Mouse (Mus musculus) erythroblast, embryonic 14.5 days (primary cell): ENCODE measurements around the gene Nrp2. TPM values are rescaled to one million over a fixed set of nuclear protein-coding genes. Genes with fewer than 3 reads are reported as not detected.

ENCODE experiments used
- H3K27me3 ChIP-seq: 2 replicates; pipeline ENCODE4 v1.6.1; 2012; ENCODE audit warnings: inconsistent platforms; ENCODE audit not compliant: control insufficient read depth
- H3K36me3 ChIP-seq: 2 replicates; pipeline ENCODE4 v1.6.1; 2012; ENCODE audit warnings: mild to moderate bottlenecking, inconsistent platforms; ENCODE audit not compliant: control insufficient read depth
- H3K4me1 ChIP-seq: 2 replicates; pipeline ENCODE4 v1.6.1; 2012; ENCODE audit warnings: inconsistent platforms; ENCODE audit not compliant: control insufficient read depth
- H3K4me3 ChIP-seq: replicated peaks from 2 replicates; pipeline ENCODE3; 2012; ENCODE audit warnings: moderate library complexity, mild to moderate bottlenecking, inconsistent platforms
- H3K9me3 ChIP-seq: 2 replicates; pipeline ENCODE4 v1.6.1; 2012; ENCODE audit warnings: low read length, inconsistent platforms, mixed read lengths; ENCODE audit not compliant: control insufficient read depth
- GATA1 ChIP-seq: IDR thresholded peaks from 2 replicates; pipeline ENCODE4 v1.6.1; 2012; ENCODE audit warnings: low read length, inconsistent platforms, mixed read lengths
- TAL1 ChIP-seq: IDR thresholded peaks from 3 replicates; pipeline ENCODE4 v1.6.1; 2012; ENCODE audit warnings: low read length, inconsistent platforms, mixed read lengths
- polyA plus RNA-seq: library from polyadenylated mRNA; stranded (reverse); fragments of >175 nt; gene quantifications from 2 replicates; pipeline ENCODE4 v1.2.3, GENCODE M21; 2012

Gene Nrp2
- polyA plus RNA-seq, 1 experiment = 0.01 TPM

DNA sequence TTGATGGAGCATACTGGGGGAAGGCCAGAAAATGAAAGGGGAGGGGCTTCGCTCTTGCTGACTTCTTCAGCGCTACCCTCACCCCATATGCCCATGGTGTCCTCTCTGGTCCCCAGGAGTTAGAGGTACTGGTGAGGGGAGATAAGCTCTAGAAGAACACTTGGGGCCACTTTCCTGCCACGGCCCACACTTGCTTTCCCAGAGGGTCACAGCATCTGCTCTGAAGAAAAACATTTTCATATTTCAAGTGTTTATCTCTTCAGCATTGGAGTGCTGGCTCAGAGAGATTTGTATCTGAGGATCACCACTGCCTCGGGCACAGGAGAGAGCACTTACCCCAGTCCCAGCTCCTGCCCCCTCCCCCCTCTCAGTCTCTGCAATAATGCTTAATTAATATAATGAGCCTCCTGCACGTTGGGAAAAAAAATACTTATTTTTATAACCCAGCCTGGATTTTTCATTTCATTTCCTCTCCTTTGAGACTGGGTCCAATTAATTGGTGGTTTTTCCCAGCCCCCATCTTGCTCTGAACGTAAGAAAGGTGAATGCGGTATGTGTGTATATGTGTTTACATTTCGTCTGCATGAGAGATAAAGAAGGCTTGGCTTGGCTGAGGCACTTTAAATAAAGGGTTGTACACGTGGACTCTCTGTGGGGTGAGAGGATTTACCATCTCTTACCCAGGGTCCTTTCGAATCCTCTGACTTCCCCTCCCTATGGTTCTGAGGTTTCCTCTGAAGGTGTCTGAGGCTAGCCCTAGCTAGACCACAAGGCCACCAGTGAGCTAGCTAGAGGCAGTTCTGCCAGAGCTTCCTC is 70.2 kb downstream of the Nrp2 start:
- no peak overlapping the region for H3K4me3 ChIP-seq
- no peaks in the 10 kb centered on the region for H3K9me3 ChIP-seq
- no peaks in the 10 kb centered on the region for H3K36me3 ChIP-seq
- no peaks in the 10 kb centered on the region for H3K27me3 ChIP-seq
- no peak for TF ChIP-seq GATA1
- TF ChIP-seq TAL1 = no peak
- peaks cover 18% of the 10 kb centered on the region for H3K4me1 ChIP-seq

DNA sequence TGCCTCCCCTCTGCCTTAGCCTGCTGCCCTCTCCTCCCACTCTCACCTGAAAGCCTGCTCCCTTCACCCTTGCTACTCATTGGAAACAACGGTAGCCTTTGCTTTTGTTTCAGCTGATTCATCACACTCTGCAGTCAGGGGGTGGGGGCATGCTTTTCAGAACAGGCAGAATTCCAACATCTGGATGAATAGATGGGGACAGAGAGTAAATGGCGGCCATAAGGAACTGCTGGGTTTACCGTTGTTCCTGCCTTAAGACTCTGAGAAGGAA is 70.8 kb downstream of the Nrp2 start:
- TF ChIP-seq TAL1 (no peak), GATA1 (no peak)
- Histone ChIP-seq H3K4me1 (peaks cover 18% of the 10 kb centered on the region), H3K27me3 (no peaks in the 10 kb centered on the region), H3K4me3 (no peak overlapping the region), H3K9me3 (no peaks in the 10 kb centered on the region), H3K36me3 (no peaks in the 10 kb centered on the region)

DNA sequence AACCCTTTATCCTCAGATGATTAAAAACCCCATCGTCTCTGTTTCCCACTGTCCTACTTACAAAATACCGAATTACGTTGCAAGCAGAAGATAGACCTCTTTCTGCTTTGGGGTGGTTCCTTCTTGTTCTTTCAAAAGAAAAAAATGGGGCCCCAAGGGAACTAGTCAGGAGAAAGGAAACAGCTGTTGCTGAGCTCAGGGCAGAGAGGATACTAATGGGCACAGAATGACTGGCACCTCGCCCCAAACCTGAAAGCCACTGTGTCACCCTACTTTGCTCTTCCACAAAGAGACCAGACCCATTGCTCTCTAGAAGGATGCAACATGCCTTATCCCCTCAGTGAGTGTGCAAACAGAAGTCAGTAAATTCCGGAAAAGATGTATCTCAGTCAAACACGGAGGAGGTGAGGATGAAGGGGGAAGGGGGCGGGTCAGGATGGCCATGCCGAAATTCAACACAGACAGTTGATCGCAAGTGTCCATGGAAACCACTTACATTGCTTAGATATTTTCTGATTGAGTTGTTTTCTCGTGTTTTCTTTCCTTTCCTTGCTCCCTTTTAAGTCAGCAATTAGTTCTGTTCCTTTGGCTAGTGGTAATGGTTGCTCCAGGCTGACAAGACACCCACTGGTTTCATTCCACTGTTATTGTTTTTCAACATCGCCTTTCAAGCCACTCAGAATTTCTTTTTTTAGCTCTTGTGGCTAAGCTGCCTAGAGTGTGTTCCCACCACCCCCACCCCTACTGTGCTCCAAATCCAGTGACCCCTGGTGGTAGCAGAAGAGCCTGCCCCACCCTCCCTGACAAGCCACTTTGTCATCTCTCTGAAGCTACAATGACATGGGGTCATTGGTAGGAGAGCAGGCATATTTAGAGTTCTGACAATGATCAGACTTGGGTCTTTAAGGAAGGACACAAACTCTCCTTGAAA is 71.5 kb downstream of the Nrp2 start:
- Histone ChIP-seq H3K4me1 (peaks cover 18% of the 10 kb centered on the region), H3K9me3 (no peaks in the 10 kb centered on the region), H3K27me3 (no peaks in the 10 kb centered on the region), H3K4me3 (no peak overlapping the region), H3K36me3 (no peaks in the 10 kb centered on the region)
- TF ChIP-seq TAL1 = no peak
- TF ChIP-seq GATA1 = no peak

DNA sequence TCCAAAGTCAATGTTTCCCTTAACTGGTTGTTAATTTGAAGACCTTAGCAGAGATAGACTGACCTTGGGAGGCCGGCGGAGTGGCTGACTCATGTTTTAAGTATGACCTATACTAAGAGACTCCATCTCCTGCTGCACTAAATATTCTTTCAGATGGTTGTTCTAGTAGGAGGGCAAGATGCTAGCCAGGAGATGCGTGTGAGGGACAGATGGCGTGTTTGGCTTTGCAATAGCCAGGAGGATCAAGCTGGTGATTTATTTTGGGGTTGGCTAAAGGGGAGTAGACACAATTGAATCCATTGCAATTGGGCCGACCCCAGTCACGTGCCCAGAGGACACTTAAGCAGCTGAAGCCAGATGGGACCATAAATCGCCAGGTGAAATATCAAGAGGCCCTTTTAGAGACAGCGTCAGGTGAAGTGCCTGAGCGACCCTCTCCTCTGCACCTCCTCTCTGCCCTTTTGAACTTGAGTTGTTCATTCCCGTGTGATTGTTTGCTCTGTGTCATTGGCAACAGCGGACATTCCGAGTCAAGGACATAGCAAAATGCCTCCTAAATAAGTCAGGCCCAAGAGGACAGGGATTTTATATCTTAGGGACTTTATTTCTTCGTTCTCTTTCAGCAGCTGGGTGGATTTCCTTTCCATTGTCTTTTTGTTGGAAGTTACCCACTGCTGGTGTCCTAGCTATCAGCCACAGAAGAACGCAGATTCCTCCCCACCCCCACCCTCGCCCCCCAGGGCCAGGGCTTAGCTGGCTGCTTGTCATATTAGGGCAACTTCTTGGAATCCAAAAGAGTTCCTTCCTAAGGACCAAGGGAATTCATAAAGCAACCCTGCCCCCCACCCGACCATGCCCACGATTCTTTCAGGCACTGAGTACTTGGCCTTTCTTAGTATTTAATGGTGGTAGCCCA is 74.5 kb downstream of the Nrp2 start:
- H3K36me3 ChIP-seq = no peaks in the 10 kb centered on the region
- no peaks in the 10 kb centered on the region for H3K27me3 ChIP-seq
- no peak for TF ChIP-seq GATA1
- H3K4me3 ChIP-seq = no peak overlapping the region
- no peaks in the 10 kb centered on the region for H3K9me3 ChIP-seq
- H3K4me1 ChIP-seq = peaks cover 14% of the 10 kb centered on the region

DNA sequence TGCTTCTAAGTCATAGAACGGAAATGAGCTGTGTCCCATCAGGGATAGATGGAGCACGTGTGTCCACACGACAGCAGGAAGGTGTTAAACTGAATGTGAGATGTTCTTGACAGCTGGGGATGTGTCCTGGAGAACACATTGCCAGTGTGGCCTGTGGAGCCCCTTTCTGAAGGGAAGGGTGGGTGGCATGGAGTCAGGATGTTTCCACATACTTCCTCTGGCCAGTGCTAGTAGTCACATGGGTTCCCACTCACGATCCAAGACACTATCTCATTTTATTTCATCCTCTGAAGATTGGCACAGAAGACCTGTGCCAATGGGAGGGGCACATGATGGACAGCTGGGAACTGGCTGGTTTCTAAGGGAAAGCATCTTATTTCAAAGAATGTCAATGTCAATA is 75.8 kb downstream of the Nrp2 start:
- no peaks in the 10 kb centered on the region for H3K9me3 ChIP-seq
- no peaks in the 10 kb centered on the region for H3K36me3 ChIP-seq
- H3K27me3 ChIP-seq = no peaks in the 10 kb centered on the region
- TF ChIP-seq GATA1 = no peak
- TF ChIP-seq TAL1 = no peak
- peaks cover 3% of the 10 kb centered on the region for H3K4me1 ChIP-seq
- H3K4me3 ChIP-seq = no peak overlapping the region

DNA sequence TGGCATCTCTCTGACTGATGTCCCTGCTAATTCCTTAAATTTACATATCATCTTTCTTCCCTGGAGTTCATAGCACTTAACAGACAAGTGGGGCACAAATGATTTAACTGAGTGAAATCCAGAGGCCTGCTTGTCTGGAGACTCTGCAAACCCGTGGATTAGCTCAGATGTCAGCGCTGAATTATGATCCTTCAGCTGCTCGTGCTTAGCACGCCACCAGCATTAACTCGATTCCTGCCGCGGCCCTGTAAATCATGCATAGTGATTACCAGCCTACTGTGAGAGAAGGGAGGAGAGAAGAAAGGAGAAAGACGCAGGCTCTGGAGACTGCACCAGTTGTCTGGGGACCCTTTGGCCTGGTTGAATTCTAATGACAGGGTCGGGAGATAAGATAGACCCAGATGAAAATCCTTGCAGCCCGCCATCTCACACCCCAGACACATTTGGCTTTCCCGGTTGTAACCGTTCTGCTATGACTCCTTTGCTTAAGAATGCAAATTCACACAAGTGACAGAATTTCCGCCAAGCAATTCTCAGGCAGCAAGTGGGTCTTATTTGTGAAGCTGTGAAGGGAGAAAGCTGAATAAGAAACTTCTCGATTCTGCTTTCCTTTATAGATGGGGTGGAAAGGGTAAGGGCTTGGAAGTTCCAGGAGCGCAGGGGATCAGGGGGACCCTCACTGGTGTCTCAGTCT is 77.1 kb downstream of the Nrp2 start:
- H3K9me3 ChIP-seq = no peaks in the 10 kb centered on the region
- H3K4me1 ChIP-seq = no peaks in the 10 kb centered on the region; the same call in 1 of the 2 replicates
- TF ChIP-seq GATA1 = no peak
- no peak for TF ChIP-seq TAL1
- no peaks in the 10 kb centered on the region for H3K27me3 ChIP-seq
- H3K4me3 ChIP-seq = no peak overlapping the region
- H3K36me3 ChIP-seq = no peaks in the 10 kb centered on the region

DNA sequence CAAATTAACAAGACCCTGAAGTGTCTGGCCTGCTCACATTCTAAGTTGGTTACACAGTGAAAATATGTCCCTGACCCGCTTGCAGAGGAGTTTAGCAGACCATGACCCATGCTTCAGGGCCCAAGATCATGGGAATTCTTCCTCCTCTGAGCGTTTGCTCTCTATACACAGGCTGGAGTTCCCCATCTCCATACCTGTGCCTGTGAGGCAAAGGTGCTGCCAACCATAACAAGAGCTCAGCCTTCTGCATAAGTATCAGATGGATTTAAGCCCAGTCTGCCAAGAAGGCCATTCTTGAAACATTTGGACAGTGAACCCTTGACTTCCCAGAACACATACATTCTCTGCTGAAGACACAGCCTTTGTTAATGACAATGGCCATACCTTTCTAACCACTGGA is 79.1 kb downstream of the Nrp2 start:
- TF ChIP-seq TAL1 (no peak), GATA1 (no peak)
- Histone ChIP-seq H3K27me3 (no peaks in the 10 kb centered on the region), H3K9me3 (no peaks in the 10 kb centered on the region), H3K36me3 (no peaks in the 10 kb centered on the region), H3K4me1 (no peaks in the 10 kb centered on the region), H3K4me3 (no peak overlapping the region)

DNA sequence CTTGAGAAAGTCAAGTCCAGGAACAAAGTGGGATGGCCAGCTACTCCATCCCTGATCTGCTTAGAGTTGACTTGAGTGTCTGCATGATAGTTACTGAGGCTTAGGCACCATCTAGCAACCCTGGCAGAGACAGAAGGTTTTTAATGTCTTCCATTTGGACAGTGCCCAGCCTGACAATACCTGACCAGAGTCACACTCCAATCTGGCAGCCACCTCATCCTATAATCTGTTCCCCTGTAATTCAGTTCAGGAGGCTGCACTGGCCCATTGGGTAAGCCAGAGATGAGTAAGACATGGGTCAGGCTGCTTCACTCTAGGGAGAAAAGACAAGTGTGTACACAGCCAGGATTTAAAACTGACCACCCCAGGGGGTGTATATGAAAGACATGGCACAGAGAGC is 79.5 kb downstream of the Nrp2 start:
- no peaks in the 10 kb centered on the region for H3K27me3 ChIP-seq
- TF ChIP-seq TAL1 = no peak
- TF ChIP-seq GATA1 = no peak
- H3K4me1 ChIP-seq = no peaks in the 10 kb centered on the region
- H3K4me3 ChIP-seq = no peak overlapping the region
- H3K9me3 ChIP-seq = no peaks in the 10 kb centered on the region
- no peaks in the 10 kb centered on the region for H3K36me3 ChIP-seq
